Mouse (Mus musculus) myocyte (in vitro differentiated cells): Measurements from ENCODE around the gene Lmo7.

Experiments
- E2F4 ChIP-seq: IDR thresholded peaks from one replicate; pipeline ENCODE4 v1.6.1; 2011; ENCODE audit warnings: mild to moderate bottlenecking, control low read depth, moderate library complexity; ENCODE audit not compliant: insufficient read depth
- MYOD1 ChIP-seq, 3 experiments: IDR thresholded peaks; one replicate each; pipeline ENCODE4 v1.6.1; 2011; ENCODE audit warnings: control low read depth in 2 of 3, low read depth in 2 of 3, mild to moderate bottlenecking in 2 of 3, moderate library complexity in 1 of 3; ENCODE audit not compliant: insufficient read length in 2 of 3, control insufficient read depth in 1 of 3
- POLR2A ChIP-seq: IDR thresholded peaks from one replicate; pipeline ENCODE4 v1.6.1; 2011; ENCODE audit warnings: low read depth, mild to moderate bottlenecking, control low read depth, moderate library complexity; ENCODE audit not compliant: insufficient read length
- TCF3 ChIP-seq: IDR thresholded peaks from one replicate; pipeline ENCODE4 v1.6.1; 2011; ENCODE audit warnings: low read depth, control low read depth; ENCODE audit not compliant: insufficient read length

GRCm38 (mm10) chr14:101946711-101947516 is 217.2 kb downstream of the Lmo7 start:
- TF ChIP-seq POLR2A: no peak
- TF ChIP-seq TCF3: no peak
- no peak for TF ChIP-seq E2F4
- TF ChIP-seq MYOD1 (IDR thresholded peaks at IDR 0.05; ENCODE audit: control insufficient read depth in 1 of 3, insufficient read length in 2 of 3, low read depth in 2 of 3): no peak
